Mouse (Mus musculus) cerebellum, adult 18-20 months (tissue): ENCODE results near the gene Psmc2.
A peak's percentile ranks its signal among the peaks of the same experiment; 100 is the strongest.

ENCODE experiments used
- DNase-seq, 2 experiments: peaks; one replicate each; pipeline ENCODE4 v3.0.0; 2021

Psmc2 gene

DNA sequence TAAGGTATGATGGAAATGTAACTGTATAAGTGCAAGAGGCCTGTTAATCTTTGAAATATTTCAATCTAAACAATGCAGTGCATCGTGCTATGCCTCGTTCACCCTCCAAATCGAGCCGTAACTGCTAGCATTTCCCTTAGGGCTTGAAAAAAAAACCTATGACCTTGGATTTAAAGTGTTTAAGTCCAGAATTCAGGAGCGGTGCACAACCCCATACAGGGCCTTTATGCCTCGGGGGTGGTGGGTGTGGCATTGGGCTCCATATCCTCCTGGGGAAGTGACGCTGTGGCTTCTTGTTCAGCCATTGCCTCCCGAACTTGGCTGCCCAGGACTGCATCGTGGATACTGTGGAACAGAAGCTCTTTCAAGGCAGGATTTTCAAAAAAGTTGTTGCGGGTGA is 25.8 kb downstream of the Psmc2 start:
- DNase-seq, result no peak

DNA sequence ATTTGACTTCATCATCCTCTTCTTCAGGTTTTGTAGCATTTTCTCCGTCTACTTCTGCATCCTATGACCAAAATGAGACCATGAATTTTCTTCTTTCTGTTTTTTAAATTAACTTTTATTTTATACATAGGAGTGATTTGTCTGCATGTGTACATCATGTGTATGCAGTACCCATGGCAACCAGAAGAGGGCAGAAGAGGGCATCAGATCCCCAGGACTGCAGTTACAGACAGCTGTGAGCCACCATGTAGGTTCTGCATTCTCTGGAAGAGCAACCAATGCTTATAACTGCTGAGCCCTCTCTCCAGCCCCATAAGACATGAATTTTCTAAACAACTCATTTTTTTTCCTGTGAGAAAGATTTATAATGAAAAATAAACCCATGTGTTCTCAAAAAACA is 28.9 kb downstream of the Psmc2 start:
- DNase-seq, result peak in 1 of 2 experiments; percentile 19

DNA sequence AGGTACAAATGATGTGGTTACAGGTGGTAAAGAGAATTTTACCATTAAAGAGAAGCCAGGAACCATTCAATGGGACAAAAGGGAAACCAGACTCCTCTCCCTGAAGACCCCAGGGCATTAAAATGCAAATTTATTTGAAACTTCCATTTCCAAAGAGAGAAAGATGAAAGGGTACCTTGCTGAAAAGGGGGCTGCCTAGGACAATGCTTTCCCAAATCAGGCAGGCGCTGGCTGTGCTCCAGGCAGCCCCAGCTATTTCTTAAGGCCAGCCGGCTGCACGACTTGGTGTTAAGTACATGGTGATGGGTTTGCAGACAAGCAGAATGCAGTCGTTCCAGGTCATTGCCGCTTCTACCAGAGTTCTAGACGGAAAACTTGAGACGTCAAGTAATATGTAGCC is 41.3 kb downstream of the Psmc2 start:
- DNase-seq, result no peak

DNA sequence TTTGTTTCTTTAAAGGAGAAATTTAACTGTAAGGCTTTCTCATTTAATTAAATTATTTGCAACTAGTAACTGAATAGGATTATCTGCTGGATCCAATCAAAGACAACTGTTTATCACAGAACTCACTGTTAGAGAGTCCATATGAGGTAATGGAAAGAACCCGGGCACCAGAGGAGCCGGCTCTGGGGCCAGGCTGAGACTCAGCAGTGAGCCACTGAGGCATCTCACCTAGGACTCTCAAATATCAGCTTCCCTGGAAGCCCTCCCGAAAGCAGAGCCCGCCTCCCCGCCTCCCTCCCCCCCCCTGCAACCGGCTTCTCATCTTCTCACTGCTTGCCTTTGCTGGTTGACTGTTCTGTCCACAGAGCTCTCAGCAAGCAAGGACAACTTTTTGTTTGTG is 42.6 kb downstream of the Psmc2 start:
- no peak for DNase-seq

DNA sequence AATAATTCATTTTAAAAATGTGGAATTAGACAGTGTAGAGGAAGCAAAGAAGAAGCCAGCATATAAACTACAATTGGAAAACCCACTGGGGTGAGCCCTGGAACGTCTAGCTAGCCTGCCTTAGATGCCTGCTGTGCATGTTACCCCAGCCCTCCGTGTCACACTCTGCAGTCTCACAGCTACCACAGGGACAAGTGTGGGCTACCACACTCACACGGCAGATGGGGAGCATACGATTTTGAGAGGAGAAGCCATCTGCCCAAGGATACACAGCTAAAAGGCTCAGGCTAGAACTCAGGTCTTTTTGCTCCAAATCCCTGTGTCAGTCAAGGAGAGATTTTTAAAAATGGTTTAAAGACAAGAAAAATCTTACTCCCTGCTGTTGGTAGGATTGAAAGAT is 43.8 kb downstream of the Psmc2 start:
- no peak for DNase-seq

DNA sequence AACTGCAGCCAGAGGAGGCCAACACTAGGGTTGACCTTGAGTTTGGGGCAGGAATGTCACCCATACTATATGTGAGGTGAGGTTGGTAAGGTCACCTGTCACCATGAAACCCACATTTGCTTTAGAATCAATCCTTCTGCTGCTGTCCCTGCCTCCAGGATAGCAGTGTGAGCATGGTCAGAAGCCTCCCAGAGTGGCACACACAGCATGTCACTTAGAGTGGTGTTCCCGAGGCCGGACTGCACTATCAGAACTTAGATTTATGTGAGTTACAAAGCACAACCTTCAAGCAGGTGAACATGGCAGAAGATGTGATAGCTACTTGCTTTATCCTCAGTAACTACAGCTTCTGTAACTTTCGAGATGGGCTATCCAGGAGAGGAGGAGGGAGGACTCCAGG is 46.7 kb downstream of the Psmc2 start:
- DNase-seq, result no peak

DNA sequence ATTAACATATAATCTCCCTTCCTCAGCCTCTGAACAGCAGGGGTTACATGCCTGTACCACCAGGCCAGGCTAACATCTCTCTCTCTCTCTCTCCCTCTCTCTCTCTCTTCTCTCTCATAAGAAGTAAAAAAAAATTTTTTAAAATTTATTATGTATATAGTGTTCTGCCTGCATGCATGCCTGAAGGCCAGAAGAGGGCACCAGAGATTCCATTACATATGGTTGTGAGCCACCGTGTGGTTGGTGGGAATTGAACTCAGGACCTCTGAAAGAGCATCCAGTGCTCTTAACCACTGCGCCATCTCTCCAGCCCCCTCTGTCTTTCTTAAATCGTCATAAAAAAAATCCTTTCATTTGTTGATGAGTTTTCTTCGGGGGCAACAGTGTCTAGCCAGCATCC is 59.6 kb downstream of the Psmc2 start:
- DNase-seq, result no peak

DNA sequence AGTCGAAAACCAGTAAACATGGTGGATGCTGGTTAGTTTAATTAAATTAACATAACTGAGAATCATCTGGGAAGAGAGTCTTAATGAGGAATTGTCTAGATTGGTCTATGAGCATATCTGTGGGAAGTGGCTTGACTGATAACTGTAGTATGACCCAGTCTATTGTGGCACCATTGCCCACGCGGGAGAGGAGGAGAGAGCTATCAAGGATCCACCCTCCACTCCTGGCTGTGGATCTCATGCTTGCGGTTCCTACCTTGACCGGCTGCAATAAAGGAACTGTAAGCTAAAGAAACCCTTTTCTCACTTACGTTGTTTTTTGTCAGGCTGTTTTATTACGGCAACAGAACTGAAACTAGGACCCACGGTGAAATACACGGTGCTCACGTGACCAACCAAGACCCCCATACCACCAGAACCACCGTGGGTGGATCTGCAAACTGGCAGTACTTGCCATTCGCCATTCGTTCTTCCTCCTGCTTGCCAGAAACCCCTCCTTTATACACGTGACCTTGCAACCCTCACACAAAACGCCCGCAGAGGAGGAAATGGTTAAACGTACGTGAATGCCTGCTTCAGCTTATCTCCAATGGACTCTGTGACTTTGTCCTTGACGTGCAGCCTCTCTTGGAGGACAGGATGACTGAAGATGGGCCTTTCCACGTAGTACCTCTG is 61.7 kb downstream of the Psmc2 start:
- DNase-seq, result no peak

DNA sequence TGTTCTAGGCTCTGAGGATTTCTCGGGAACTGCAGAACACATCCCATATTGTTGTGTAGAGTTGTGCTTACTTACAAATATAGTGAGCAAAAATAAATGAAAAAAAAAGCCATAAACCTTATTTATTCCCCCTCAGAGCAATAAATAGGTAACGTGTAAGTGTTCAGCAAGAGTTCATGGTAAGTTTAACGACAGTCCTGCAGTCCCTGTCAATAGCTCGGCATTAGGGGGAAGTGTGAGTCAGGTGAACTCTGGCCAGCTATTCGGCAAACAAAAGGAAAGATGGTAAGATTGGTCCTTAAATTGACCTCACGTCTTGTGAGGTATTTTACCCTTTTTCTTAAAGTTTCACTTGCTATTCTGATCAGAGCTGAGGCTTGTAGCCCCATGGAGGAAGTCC is 62.4 kb downstream of the Psmc2 start:
- no peak for DNase-seq

DNA sequence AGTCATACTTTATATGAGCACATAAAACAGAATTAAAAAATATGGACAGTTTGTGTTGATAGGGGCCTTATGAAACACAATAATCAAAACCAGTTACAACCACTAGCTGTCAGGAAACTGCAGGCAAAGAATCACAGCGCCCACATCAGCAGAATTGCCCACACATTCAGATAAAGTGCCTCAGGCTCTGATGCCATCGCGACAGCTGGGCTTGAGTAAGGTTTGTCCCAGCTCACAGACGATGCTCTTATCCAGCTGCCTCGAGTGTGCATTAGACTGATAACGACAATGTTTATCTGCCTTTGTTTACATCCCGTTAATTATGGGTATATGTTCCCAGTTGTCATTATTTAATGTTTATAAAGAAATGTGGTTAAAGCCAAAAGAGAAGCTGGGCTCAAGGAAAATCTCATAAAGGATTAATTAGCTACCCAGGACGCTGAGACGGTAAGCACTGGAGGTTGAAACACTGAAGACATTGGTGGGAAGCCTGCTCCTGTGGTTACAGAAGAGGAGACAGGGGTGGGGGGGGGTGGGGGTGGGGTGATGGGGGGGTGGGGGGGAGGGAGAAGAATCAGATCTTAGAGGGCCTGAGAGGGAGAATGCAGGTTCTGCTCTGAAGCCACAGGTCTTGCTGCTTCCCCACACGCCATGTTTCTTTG is 66.7 kb downstream of the Psmc2 start:
- no peak for DNase-seq
